Mouse (Mus musculus) stomach, embryonic 14.5 days (tissue): ENCODE results near the gene Ksr2. TPM values are rescaled to one million over a fixed set of nuclear protein-coding genes. Genes with fewer than 3 reads are reported as not detected.
A peak's percentile ranks its signal among the peaks of the same experiment; 100 is the strongest.

Experiments used
- ATAC-seq: fragments of 200-750 bp; cut with Nextera tagmentation; 2 replicates; pipeline ENCODE4 v1.8.0; 2017; ENCODE audit warnings: low read depth, moderate TSS enrichment; ENCODE audit not compliant: insufficient number of reproducible peaks, insufficient read depth, low FRiP score
- H3K27ac ChIP-seq: fragments of 300-500 bp; sonication (generic); 2 replicates; pipeline ENCODE4 v1.5.1; 2014; ENCODE audit warnings: mild to moderate bottlenecking, low read length, moderate library complexity, mixed read lengths
- H3K27me3 ChIP-seq: fragments of 300-500 bp; sonication (generic); 2 replicates; pipeline ENCODE4 v1.6.1; 2014; ENCODE audit warnings: low read length, control low read depth, mixed read lengths; ENCODE audit not compliant: control insufficient read depth, insufficient read depth
- H3K36me3 ChIP-seq: fragments of 300-500 bp; sonication (generic); 2 replicates; pipeline ENCODE4 v1.6.1; 2014; ENCODE audit warnings: mild to moderate bottlenecking, control low read depth, low read length, moderate library complexity, mixed read lengths; ENCODE audit not compliant: control insufficient read depth, insufficient read depth
- H3K4me1 ChIP-seq: fragments of 300-500 bp; sonication (generic); 2 replicates; pipeline ENCODE4 v1.6.1; 2014; ENCODE audit warnings: low read length, control low read depth, mixed read lengths; ENCODE audit not compliant: control insufficient read depth, insufficient read depth
- H3K4me2 ChIP-seq: fragments of 300-500 bp; sonication (generic); replicated peaks from 2 replicates; pipeline ENCODE4 v1.6.1; 2014; ENCODE audit warnings: low read depth, low read length, control low read depth
- H3K4me3 ChIP-seq: fragments of 300-500 bp; sonication (generic); 2 replicates; pipeline ENCODE4 v1.5.1; 2014; ENCODE audit warnings: low read depth, low read length, control low read depth
- H3K9ac ChIP-seq: fragments of 300-500 bp; sonication (generic); replicated peaks from 2 replicates; pipeline ENCODE4 v1.6.1; 2014; ENCODE audit warnings: low read depth, mild to moderate bottlenecking, control low read depth, low read length, moderate library complexity, mixed read lengths
- H3K9me3 ChIP-seq: fragments of 300-500 bp; sonication (generic); 2 replicates; pipeline ENCODE4 v1.6.1; 2016; ENCODE audit warnings: low read depth, low read length, control low read depth; ENCODE audit not compliant: control insufficient read depth
- WGBS: fragments of 180-500 bp; shearing (Covaris S2); extraction: QIAGEN DNeasy Blood & Tissue Kit; methylation state at CpG from one replicate; pipeline ENCODE4 v1.1.7; 2014; 5-methylcytosine and 5-hydroxymethylcytosine counted together
- polyA plus RNA-seq: library from polyadenylated mRNA; unstranded; fragments of >200 nt; fragmentation: Nextera tagmentation; extraction: Ambion mirVana; gene quantifications from 2 replicates; pipeline ENCODE4 v1.2.1, GENCODE M21; 2014

Ksr2 gene
- polyA plus RNA-seq, 1 experiment from 2014 or later = 0.69 TPM

DNA sequence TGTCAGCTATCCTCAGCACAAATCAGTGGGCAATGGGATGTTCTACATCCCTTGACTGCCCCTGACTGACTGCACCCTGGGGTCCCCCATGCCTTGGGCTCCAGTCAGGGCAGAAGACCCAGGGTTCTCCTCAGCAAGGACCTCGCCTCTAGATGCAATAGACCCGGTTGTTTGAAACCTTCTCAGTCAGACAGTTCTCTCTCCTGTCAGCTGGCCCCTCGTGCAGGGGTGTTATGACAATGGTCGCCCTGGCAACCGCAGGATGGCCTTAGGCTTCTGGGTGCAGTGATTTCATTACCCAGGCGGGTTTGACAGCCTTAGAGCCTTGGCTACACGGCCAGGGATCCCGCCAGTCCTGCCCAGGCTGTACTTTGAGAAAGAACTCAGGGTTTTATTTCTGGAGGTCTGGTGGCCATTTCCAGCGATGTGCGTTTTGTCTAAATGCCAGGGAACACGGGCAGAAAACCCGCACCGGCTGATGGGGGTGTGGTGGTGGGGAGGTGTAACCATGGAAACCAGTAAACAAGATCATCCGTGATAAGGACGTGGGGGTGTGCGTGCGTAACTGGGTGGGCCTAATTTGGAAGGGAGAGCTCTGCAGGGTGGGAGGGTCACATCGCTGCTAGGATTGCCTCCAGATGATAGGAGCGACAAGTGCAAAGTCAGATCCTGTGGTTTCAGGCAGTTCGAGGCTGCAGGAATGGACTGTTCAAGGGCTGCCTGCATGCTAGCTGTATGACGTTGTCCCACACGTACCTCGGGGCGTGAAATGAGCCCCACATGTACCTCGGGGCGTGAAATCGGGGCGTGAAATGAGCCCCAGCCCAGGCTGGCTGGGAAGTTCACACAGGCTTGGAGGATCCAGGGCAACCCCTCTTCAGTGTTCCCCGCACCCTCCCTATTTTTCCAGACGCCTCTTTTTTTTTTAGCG is 79.4 kb downstream of the Ksr2 start:
- no peaks in the 10 kb centered on the region for H3K36me3 ChIP-seq
- H3K27ac ChIP-seq = no peak overlapping the region
- 0 out of 2 replicates have a peak, but pooled peaks cover 3% of the 10 kb centered on the region for H3K4me1 ChIP-seq
- no peaks in the 10 kb centered on the region for H3K9me3 ChIP-seq
- WGBS = 23% methylated on average over 31 of the region's 31 CpGs
- H3K9ac ChIP-seq = no peak overlapping the region
- no peaks in the 10 kb centered on the region for H3K27me3 ChIP-seq
- 0 out of 2 replicates have a peak, but pooled peaks have one; percentile 25 for ATAC-seq
- H3K4me2 ChIP-seq = no peak overlapping the region
- no peak overlapping the region for H3K4me3 ChIP-seq

DNA sequence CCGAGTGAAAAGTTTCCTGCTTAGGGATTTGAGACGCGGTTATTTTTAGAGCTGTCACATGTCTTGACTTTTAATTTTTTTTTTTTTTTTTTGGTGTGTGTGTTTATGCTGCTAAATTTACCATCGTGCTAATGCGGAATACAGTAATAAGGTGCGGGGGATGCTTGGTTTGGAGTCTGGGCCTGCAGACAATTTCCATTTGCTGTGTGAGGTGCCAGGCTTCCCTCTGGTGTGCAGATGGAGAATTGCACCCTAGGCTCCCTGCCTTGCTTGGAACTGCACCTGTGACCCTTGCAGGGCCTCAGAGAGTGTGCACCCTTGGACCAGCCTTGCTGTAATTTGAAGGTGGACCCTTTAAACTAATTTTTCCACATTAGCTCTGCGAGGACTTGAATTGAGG is 80.1 kb downstream of the Ksr2 start:
- Histone ChIP-seq H3K27ac (no peak overlapping the region), H3K27me3 (no peaks in the 10 kb centered on the region), H3K4me1 (0 out of 2 replicates have a peak, but pooled peaks cover 3% of the 10 kb centered on the region), H3K4me3 (no peak overlapping the region), H3K9ac (no peak overlapping the region), H3K4me2 (no peak overlapping the region), H3K36me3 (no peaks in the 10 kb centered on the region), H3K9me3 (no peaks in the 10 kb centered on the region)
- no peak; the same call in 1 of the 2 replicates for ATAC-seq
- WGBS = 25% methylated on average over 7 of the region's 7 CpGs

DNA sequence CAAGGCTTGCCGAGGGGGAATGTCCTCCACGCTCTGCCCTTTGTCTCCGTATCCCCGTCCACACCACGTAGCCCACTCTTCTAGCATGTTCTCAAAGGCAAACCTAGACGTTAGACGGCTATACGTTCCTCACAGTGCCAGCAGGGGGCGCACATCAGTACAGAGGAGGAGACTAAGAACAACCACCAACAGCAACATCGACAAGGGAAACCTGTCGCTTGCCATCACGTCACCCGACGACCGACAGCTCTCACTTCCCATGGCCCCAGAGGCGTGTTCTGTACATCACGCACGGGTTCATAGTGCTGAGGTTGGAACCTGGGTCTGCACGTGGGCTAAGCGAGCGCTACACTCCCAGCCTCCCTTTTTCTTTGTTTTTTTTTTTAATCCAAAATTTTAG is 83.3 kb downstream of the Ksr2 start:
- ATAC-seq = no peak
- 62% methylated on average over 21 of the region's 21 CpGs for WGBS
- H3K9me3 ChIP-seq = no peaks in the 10 kb centered on the region

DNA sequence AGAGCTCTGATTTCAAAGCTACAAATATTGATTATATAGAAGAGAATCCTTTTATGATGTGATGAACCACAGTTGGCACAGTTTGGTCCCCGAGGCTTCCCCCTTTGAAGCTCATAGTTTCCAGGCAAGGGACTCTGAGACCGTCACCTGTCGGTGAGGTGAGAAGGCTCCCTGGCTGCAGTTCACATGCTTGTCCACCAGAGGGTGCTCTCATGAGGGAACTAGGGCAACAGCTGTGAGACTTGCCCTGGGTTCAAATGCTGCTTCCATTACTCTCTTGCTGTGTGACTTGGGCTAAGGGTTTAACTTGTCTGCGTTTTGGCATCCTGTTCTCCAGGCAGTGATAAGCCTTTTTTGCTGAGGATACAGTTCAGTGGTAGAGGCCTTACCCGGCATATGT is 88.8 kb downstream of the Ksr2 start:
- Histone ChIP-seq H3K36me3 (no peaks in the 10 kb centered on the region), H3K4me1 (no peaks in the 10 kb centered on the region), H3K9me3 (no peaks in the 10 kb centered on the region), H3K9ac (no peak overlapping the region), H3K4me2 (no peak overlapping the region), H3K27me3 (no peaks in the 10 kb centered on the region), H3K27ac (no peak overlapping the region), H3K4me3 (no peak overlapping the region)
- ATAC-seq = no peak
- 91% methylated on average over 5 of the region's 5 CpGs for WGBS

More for the DNA sequence above, 83.3 kb downstream of the Ksr2 start:
- Histone ChIP-seq H3K27me3 (no peaks in the 10 kb centered on the region), H3K27ac (no peak overlapping the region), H3K4me2 (no peak overlapping the region), H3K4me3 (no peak overlapping the region), H3K36me3 (no peaks in the 10 kb centered on the region), H3K4me1 (0 out of 2 replicates have a peak, but pooled peaks cover 3% of the 10 kb centered on the region), H3K9ac (no peak overlapping the region)

DNA sequence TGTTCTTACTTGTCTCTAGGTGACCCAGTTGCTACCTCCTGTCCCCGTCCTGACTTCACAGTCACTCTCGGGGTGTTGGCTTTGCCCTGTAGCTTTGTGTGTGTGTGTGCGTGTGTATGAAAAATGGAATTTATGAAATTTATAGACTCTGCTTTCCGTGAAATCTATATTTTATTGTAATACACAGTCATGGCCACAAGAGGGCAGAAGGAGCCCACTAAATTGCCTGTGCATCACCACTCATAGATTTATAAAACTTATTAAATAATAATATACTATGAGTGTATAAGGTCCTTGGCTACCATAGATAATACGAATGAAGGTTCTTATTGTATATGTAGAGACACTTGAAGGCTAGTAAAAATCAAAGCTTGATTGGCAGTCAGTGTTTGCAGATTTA is 90.6 kb downstream of the Ksr2 start:
- Histone ChIP-seq H3K9me3 (no peaks in the 10 kb centered on the region), H3K4me3 (no peak overlapping the region), H3K27me3 (no peaks in the 10 kb centered on the region), H3K27ac (no peak overlapping the region), H3K36me3 (no peaks in the 10 kb centered on the region), H3K4me2 (no peak overlapping the region), H3K9ac (no peak overlapping the region), H3K4me1 (no peaks in the 10 kb centered on the region)
- 95% methylated on average over 5 of the region's 5 CpGs for WGBS
- ATAC-seq = no peak

DNA sequence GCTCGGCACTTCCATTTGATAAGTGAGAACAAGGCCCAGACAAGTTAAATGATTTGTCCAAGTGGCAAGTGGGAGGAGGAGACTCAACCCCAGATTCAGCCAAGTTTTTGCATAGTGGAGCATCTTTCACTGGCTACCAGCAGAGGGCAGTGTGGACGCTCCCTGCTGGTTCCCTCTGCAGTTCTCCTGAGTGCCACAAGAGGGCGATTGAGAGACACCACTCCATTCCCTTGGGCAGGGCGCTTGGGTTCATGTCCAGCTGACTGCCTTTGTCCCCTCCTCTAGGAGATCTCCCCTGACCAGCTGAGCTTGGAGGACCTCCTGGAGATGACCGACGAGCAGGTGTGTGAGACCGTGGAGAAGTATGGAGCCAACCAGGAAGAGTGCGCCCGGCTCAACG is 91.4 kb downstream of the Ksr2 start:
- no peaks in the 10 kb centered on the region for H3K4me1 ChIP-seq
- no peaks in the 10 kb centered on the region for H3K9me3 ChIP-seq
- no peak for ATAC-seq
- no peak overlapping the region for H3K4me3 ChIP-seq
- H3K9ac ChIP-seq = no peak overlapping the region
- no peaks in the 10 kb centered on the region for H3K36me3 ChIP-seq
- no peak overlapping the region for H3K27ac ChIP-seq
- WGBS = 73% methylated on average over 10 of the region's 10 CpGs
- no peak overlapping the region for H3K4me2 ChIP-seq
- no peaks in the 10 kb centered on the region for H3K27me3 ChIP-seq

DNA sequence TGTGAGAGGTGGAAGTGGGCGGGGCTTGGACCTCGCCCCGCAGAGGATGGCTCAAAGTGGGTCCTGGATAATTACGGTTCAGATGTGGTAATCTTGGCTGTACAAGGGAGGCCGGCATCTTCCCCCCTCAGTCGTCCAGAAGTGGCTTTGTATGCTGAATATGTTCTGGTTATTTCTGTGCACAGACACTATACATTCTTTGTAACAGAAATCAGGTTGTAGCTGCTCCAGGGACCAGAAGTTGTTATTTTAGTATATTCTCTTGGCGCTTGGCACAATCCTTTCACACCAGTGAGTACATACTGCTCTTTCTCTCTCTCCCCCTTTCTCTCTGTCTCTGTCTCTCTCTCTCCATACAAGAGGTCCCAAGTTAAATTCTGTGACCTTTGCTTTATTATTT is 92.0 kb downstream of the Ksr2 start:
- Histone ChIP-seq H3K27me3 (no peaks in the 10 kb centered on the region), H3K4me2 (no peak overlapping the region), H3K4me1 (no peaks in the 10 kb centered on the region), H3K27ac (no peak overlapping the region), H3K4me3 (no peak overlapping the region), H3K9me3 (no peaks in the 10 kb centered on the region), H3K9ac (no peak overlapping the region), H3K36me3 (no peaks in the 10 kb centered on the region)
- 73% methylated on average over 7 of the region's 7 CpGs for WGBS
- no peak for ATAC-seq

DNA sequence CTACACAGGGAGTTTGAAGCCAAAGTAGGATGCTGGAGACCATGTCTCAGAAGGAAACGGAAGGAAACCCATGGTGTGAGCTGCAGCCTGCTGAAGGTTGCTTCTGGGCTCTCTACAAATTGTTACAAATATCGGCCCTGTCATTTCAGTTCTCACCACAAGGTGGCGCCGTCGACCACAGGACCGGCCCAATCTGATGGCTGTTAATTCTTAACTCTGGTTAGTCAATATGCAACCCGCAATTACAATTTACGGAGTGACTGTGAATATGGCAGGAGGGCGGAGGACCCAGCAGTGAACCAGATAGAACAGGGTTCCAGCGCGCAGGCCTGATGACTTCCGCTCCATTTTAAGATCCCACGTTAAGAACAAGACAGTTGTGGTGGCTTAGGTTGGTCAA is 92.6 kb downstream of the Ksr2 start:
- Histone ChIP-seq H3K4me2 (no peak overlapping the region), H3K9me3 (no peaks in the 10 kb centered on the region), H3K9ac (no peak overlapping the region), H3K27me3 (no peaks in the 10 kb centered on the region), H3K36me3 (no peaks in the 10 kb centered on the region), H3K4me1 (no peaks in the 10 kb centered on the region), H3K4me3 (no peak overlapping the region), H3K27ac (no peak overlapping the region)
- ATAC-seq = no peak
- 31% methylated on average over 13 of the region's 13 CpGs for WGBS
